In genomic region chr10:13982769-13983381, GRCm38 (mm10) we compare ENCODE assay signal across 8 mouse cellular contexts. TPM values are rescaled to one million over a fixed set of nuclear protein-coding genes. Genes with fewer than 3 reads are reported as not detected.
DNase-seq lines count a peak whose midpoint lies in the region; ATAC-seq lines count a peak whose summit lies in the region.

No protein-coding gene starts in this region.

- under 1% methylated on average over 34 of the region's 34 CpGs for WGBS in hindbrain, embryonic 14.5 days

- no peaks in the 10 kb centered on the region for H3K9me3 ChIP-seq in hindbrain, embryonic 14.5 days (ENCODE audit: control insufficient read depth, low read length)

- H3K4me3 ChIP-seq in hindbrain, embryonic 14.5 days (replicated peaks; ENCODE audit: low read length), result peak overlapping the region; percentile 61

- peak overlapping the region; percentile 64 for H3K4me2 ChIP-seq in hindbrain, embryonic 14.5 days (replicated peaks)

- peak overlapping the region; percentile 65 for H3K9ac ChIP-seq in hindbrain, embryonic 14.5 days

- ATAC-seq in hindbrain, embryonic 14.5 days (ENCODE audit: low FRiP score), result peak; percentile 90

- peaks cover 5% of the 10 kb centered on the region for H3K4me1 ChIP-seq in hindbrain, embryonic 14.5 days (replicated peaks; ENCODE audit: control insufficient read depth, insufficient read depth, low read length)

- no peaks in the 10 kb centered on the region for H3K27me3 ChIP-seq in hindbrain, embryonic 14.5 days (ENCODE audit: control insufficient read depth, insufficient read depth, low read length)

- H3K36me3 ChIP-seq in hindbrain, embryonic 14.5 days (replicated peaks; ENCODE audit: control insufficient read depth, insufficient read depth), result no peaks in the 10 kb centered on the region

- peak overlapping the region; percentile 78 for H3K27ac ChIP-seq in hindbrain, embryonic 14.5 days

- peak; percentile 78 for DNase-seq in Muller cell, postnatal 12 days (ENCODE audit: inconsistent ontology term)
- DNase-seq in cerebellum, postnatal 14 days, result peak; percentile 42 to 49
- DNase-seq in frontal cortex, postnatal 36 days (ENCODE audit: low spot score in 2 of 2), result peak; percentile 56 to 66
- DNase-seq in hindbrain, embryonic 14.5 days (ENCODE audit: low spot score), result peak; percentile 57
- peak; percentile 59 to 66 for DNase-seq in left cerebral cortex, adult 18-20 months (ENCODE audit: low spot score in 2 of 2)
- DNase-seq in lung, postnatal 36 days, result peak; percentile 87
- peak; percentile 28 for DNase-seq in retina, adult 2 months (ENCODE audit: low read depth, low spot score)
- DNase-seq in thymus, postnatal 25 days, result peak; percentile 92

RNA-seq across cellular contexts. Expression of gene Hivep2, which starts 17.0 kb away (rescaled TPM):
- 17.0 and 20.9 TPM in 2 replicates for polyA plus RNA-seq in hindbrain, embryonic 14.5 days (2014; fragmentation: Nextera tagmentation; extraction: Ambion mirVana)
- total RNA-seq in left cerebral cortex, adult 18-20 months (2021), result 100 to 1,000 TPM; 208 to 218 TPM

Comparison
In these comparisons a context has a peak if more than half of its experiments do, and no peak if none do; other contexts are left out.
1. Peak in every context shown above with its lines: DNase-seq, ATAC-seq, H3K4me3 ChIP-seq and H3K27ac ChIP-seq.
2. DNase-seq: peak in every context shown above with its lines; median percentile 92 in thymus, postnatal 25 days; 87 in lung, postnatal 36 days; 78 in Muller cell, postnatal 12 days; 62 in left cerebral cortex, adult 18-20 months; 61 in frontal cortex, postnatal 36 days; 57 in hindbrain, embryonic 14.5 days; 46 in cerebellum, postnatal 14 days; 28 in retina, adult 2 months.